Mouse (Mus musculus): ENCODE measurements around the gene C1rb. TPM values are rescaled to one million over a fixed set of nuclear protein-coding genes. Genes with fewer than 3 reads are reported as not detected.
"Not testable (repeated sequence)": the region's sequence is repeated elsewhere in the genome, so short reads cannot be mapped to it uniquely, and the experiment has no call there.

Gene C1rb
- polyA plus RNA-seq, 1 experiment from 2014 or later: not detected

DNA sequence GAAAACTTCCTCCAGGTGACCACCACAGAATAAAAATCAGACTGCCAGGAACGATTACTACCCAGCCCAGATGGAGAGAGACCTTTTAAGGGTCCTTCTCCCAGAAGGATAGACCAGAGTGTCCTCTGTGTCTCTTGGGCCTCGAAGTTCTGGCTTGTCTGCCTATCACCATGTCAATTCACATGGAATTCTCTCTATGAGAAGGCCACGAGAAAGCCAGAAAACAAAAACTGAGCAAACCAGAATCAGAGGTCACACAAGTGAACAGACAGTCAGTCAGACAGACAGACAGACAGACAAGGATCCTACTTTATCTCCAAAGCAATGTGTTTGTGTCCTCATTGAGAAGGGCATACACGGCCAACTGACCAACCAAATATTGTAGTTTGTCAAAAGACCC is 16.2 kb downstream of the C1rb start:
- 73% methylated on average over 4 of the region's 4 CpGs for WGBS
- H3K9me3 ChIP-seq (ENCODE audit: control insufficient read depth, low read length): no peaks in the 10 kb centered on the region
- H3K4me1 ChIP-seq (replicated peaks; ENCODE audit: control insufficient read depth, insufficient read depth, low read length): no peaks in the 10 kb centered on the region
- H3K36me3 ChIP-seq (ENCODE audit: control insufficient read depth, insufficient read depth): no peaks in the 10 kb centered on the region
- H3K9ac ChIP-seq (replicated peaks; ENCODE audit: low read depth, low read length): no peak overlapping the region
- no peak for ATAC-seq
- no peak overlapping the region for H3K4me2 ChIP-seq (ENCODE audit: low read length)
- no peak overlapping the region for H3K4me3 ChIP-seq (replicated peaks; ENCODE audit: low read length)
- no peaks in the 10 kb centered on the region for H3K27me3 ChIP-seq (replicated peaks; ENCODE audit: control insufficient read depth, insufficient read depth, low read length)
- no peak overlapping the region for H3K27ac ChIP-seq (ENCODE audit: low read length)

DNA sequence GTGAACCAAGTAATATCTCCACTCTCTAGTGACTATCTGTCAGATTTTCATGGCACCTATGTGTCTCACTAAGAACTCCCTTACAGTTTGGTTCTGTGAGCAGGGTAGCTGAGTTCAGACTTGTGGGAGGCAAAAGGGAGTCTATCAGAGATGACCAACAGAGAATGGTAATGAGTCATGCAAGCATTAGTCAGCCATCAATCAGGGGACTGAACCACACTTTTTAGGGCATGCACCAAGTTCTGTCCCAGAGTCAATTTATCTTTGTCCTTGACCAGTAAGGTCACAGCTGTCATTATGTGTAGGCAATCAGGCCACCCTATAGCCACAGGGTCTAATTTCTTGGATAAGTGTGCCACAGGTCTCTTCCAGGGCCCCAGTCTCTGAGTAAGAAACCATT is 18.7 kb downstream of the C1rb start:
- no peak for ATAC-seq
- no peaks in the 10 kb centered on the region for H3K27me3 ChIP-seq (replicated peaks; ENCODE audit: control insufficient read depth, insufficient read depth, low read length)
- no peak overlapping the region for H3K4me3 ChIP-seq (replicated peaks; ENCODE audit: low read length)
- H3K27ac ChIP-seq (ENCODE audit: low read length): no peak overlapping the region
- H3K4me1 ChIP-seq (replicated peaks; ENCODE audit: control insufficient read depth, insufficient read depth, low read length): no peaks in the 10 kb centered on the region
- no peaks in the 10 kb centered on the region for H3K36me3 ChIP-seq (ENCODE audit: control insufficient read depth, insufficient read depth)
- H3K9me3 ChIP-seq (ENCODE audit: control insufficient read depth, low read length): no peaks in the 10 kb centered on the region
- H3K9ac ChIP-seq (replicated peaks; ENCODE audit: low read depth, low read length): no peak overlapping the region
- no peak overlapping the region for H3K4me2 ChIP-seq (ENCODE audit: low read length)

DNA sequence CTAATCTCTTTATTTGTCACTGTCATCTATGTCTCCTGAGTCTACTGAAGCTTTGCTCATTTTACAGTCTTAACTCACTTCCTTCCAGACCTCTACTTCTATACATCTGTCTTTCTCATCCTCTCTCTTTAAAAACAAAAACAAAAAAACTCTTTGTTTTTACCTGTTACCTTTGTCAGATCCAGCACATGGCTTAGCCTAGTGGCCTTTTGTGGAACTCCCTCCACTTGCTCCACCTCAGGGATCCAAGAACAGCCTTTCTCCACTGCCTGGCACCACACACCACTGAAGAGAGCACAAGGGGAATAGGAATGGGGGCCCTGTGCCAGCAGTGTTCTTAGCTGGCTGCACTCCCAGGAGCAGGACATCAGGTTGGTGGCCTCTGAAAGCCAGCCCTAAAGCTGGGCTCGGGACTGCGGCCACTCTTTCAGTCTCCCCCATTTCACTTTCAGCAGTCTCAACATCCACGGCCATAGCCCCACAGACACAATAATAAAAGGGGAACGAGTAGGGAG is 22.1 kb downstream of the C1rb start:
- no peak for ATAC-seq
- no peaks in the 10 kb centered on the region for H3K27me3 ChIP-seq (replicated peaks; ENCODE audit: control insufficient read depth, insufficient read depth, low read length)
- WGBS: 72% methylated on average over 4 of the region's 4 CpGs

DNA sequence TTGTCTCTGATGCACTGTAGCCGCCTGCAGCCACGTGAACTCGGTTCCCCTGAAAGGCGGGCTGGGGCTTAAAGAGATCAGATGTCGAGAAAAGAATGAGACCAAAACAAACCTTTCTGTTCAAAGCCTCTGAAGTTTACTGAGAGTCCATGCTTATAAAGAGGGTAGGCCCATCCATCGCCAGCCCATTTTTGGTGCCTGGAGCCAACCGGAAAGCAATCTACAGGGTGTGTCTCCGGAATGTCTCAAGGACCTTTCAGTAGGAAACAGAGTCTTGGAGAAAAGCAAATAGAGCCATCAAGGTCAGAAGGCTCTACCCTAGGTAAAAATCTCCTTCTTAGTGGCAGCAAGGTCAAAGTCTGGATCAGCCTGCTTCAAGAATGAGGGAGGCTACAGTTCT is 23.0 kb downstream of the C1rb start:
- Histone ChIP-seq H3K9ac (replicated peaks; ENCODE audit: low read depth, low read length) (no peak overlapping the region), H3K4me3 (replicated peaks; ENCODE audit: low read length) (no peak overlapping the region), H3K36me3 (ENCODE audit: control insufficient read depth, insufficient read depth) (no peaks in the 10 kb centered on the region), H3K9me3 (ENCODE audit: control insufficient read depth, low read length) (no peaks in the 10 kb centered on the region), H3K4me2 (ENCODE audit: low read length) (no peak overlapping the region), H3K27me3 (replicated peaks; ENCODE audit: control insufficient read depth, insufficient read depth, low read length) (no peaks in the 10 kb centered on the region), H3K4me1 (replicated peaks; ENCODE audit: control insufficient read depth, insufficient read depth, low read length) (no peaks in the 10 kb centered on the region), H3K27ac (ENCODE audit: low read length) (no peak overlapping the region)
- ATAC-seq: no peak
- 74% methylated on average over 8 of the region's 8 CpGs for WGBS

More for the DNA sequence above, 22.1 kb downstream of the C1rb start:
- no peaks in the 10 kb centered on the region for H3K9me3 ChIP-seq (ENCODE audit: control insufficient read depth, low read length)
- no peaks in the 10 kb centered on the region for H3K4me1 ChIP-seq (replicated peaks; ENCODE audit: control insufficient read depth, insufficient read depth, low read length)
- no peak overlapping the region for H3K4me3 ChIP-seq (replicated peaks; ENCODE audit: low read length)
- H3K27ac ChIP-seq (ENCODE audit: low read length): no peak overlapping the region
- H3K36me3 ChIP-seq (ENCODE audit: control insufficient read depth, insufficient read depth): no peaks in the 10 kb centered on the region
- no peak overlapping the region for H3K9ac ChIP-seq (replicated peaks; ENCODE audit: low read depth, low read length)
- H3K4me2 ChIP-seq (ENCODE audit: low read length): no peak overlapping the region

DNA sequence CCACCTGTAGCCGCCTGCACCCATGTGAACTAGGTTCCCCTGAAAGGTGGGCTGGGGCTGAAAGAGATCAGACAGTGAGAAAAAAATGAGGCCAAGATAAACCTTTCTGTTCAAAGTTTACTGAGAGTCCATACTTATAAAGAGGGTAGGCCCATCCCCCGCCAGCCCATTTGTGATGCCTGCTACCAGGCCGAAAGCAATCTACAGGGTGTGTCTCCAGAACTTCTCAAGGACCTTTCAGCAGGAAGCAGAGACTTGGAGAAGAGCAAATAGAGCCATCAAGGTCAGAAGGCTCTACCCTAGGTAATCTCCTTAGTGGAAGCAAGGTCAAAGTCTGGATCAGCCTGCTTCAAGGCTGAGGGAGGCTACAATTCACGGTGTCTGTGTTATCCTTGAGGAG is 31.9 kb downstream of the C1rb start:
- Histone ChIP-seq H3K4me1 (replicated peaks; ENCODE audit: control insufficient read depth, insufficient read depth, low read length) (no peaks in the 10 kb centered on the region), H3K4me3 (replicated peaks; ENCODE audit: low read length) (no peak overlapping the region), H3K9ac (replicated peaks; ENCODE audit: low read depth, low read length) (no peak overlapping the region), H3K27me3 (replicated peaks; ENCODE audit: control insufficient read depth, insufficient read depth, low read length) (no peaks in the 10 kb centered on the region), H3K36me3 (ENCODE audit: control insufficient read depth, insufficient read depth) (no peaks in the 10 kb centered on the region), H3K9me3 (ENCODE audit: control insufficient read depth, low read length) (no peaks in the 10 kb centered on the region), H3K4me2 (ENCODE audit: low read length) (no peak overlapping the region), H3K27ac (ENCODE audit: low read length) (no peak overlapping the region)
- 96% methylated on average over 4 of the region's 4 CpGs for WGBS
- no peak for ATAC-seq

DNA sequence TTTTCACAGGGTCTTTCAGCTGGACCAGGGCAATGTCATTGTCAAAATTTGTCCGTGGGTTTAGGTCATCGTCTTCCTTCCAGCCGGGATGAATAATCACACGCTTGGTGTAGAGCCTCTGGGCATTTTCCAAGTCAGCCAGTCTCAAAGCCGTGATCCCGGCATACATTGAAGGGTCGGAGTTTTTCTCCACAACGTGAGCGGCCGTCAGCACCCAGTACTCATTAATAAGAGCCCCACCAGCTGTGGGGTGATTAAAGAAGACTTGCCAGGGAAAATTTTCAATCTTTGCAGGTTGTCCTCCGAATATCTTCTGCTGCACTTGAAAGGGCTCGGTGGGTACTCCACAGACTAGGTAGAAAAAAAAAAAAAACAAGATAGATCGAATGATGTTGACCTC is 55.5 kb downstream of the C1rb start:
- Histone ChIP-seq H3K27me3 (replicated peaks; ENCODE audit: control insufficient read depth, insufficient read depth, low read length) (no peaks in the 10 kb centered on the region), H3K27ac (ENCODE audit: low read length) (no peak overlapping the region), H3K4me2 (ENCODE audit: low read length) (no peak overlapping the region)

DNA sequence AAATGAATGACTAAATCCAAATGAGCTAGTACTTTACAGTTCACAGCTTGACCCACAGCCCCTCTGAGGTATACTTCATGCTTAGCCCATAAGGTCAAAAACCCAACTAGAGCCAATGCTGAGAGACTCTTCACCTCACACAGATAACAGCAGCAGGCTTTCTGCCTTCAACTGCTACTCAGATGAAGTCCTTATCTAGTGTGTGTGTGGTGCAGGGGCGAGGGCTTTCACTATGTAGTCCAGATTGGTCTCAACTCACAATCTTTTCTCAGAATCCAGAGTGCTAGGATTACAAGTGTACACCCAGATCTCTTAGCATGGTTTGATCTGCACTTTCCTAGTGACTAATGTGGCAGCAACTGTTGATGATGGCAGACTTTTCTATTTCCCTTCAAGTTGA is 56.1 kb downstream of the C1rb start:
- H3K4me2 ChIP-seq (ENCODE audit: low read length); H3K4me3 ChIP-seq (replicated peaks; ENCODE audit: low read length); ATAC-seq; H3K9me3 ChIP-seq (ENCODE audit: control insufficient read depth, low read length); H3K27me3 ChIP-seq (replicated peaks; ENCODE audit: control insufficient read depth, insufficient read depth, low read length); H3K36me3 ChIP-seq (ENCODE audit: control insufficient read depth, insufficient read depth); H3K9ac ChIP-seq (replicated peaks; ENCODE audit: low read depth, low read length); H3K4me1 ChIP-seq (replicated peaks; ENCODE audit: control insufficient read depth, insufficient read depth, low read length); H3K27ac ChIP-seq (ENCODE audit: low read length): not testable (repeated sequence)
- 46% methylated on average over 1 of the region's 1 CpGs for WGBS

More for the DNA sequence above, 55.5 kb downstream of the C1rb start:
- Histone ChIP-seq H3K9me3 (ENCODE audit: control insufficient read depth, low read length) (no peaks in the 10 kb centered on the region), H3K4me3 (replicated peaks; ENCODE audit: low read length) (no peak overlapping the region), H3K9ac (replicated peaks; ENCODE audit: low read depth, low read length) (no peak overlapping the region), H3K4me1 (replicated peaks; ENCODE audit: control insufficient read depth, insufficient read depth, low read length) (no peaks in the 10 kb centered on the region), H3K36me3 (ENCODE audit: control insufficient read depth, insufficient read depth) (no peaks in the 10 kb centered on the region)
- 91% methylated on average over 13 of the region's 13 CpGs for WGBS
- no peak for ATAC-seq

DNA sequence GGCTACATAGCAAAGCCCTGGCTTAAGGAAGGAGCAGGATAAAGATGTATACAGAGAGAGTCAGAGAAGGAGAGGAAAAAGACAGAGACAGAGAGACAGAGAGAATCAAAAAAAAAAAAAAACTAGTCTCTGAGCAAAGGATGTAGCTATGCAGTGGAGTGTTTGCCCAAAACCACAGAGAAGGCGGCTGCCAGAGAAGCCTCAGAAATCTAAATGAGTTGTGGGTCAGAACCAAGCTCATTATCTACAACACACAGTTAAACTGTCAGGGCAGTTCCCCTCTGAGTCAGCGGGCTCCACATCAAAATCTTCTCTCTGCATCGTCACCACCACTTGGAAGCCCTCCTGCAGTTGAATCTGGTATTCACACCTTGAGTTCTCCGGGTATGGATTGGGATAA is 60.7 kb downstream of the C1rb start:
- no peak for ATAC-seq
- Histone ChIP-seq H3K4me2 (ENCODE audit: low read length) (no peak overlapping the region), H3K27me3 (replicated peaks; ENCODE audit: control insufficient read depth, insufficient read depth, low read length) (no peaks in the 10 kb centered on the region), H3K36me3 (ENCODE audit: control insufficient read depth, insufficient read depth) (no peaks in the 10 kb centered on the region), H3K27ac (ENCODE audit: low read length) (no peak overlapping the region), H3K9me3 (ENCODE audit: control insufficient read depth, low read length) (no peaks in the 10 kb centered on the region), H3K4me3 (replicated peaks; ENCODE audit: low read length) (no peak overlapping the region), H3K4me1 (replicated peaks; ENCODE audit: control insufficient read depth, insufficient read depth, low read length) (no peaks in the 10 kb centered on the region), H3K9ac (replicated peaks; ENCODE audit: low read depth, low read length) (no peak overlapping the region)
- WGBS: 95% methylated on average over 4 of the region's 4 CpGs
